Mouse (Mus musculus): ENCODE measurements around the gene Ncoa4. TPM values are rescaled to one million over a fixed set of nuclear protein-coding genes. Genes with fewer than 3 reads are reported as not detected.
A peak's percentile ranks its signal among the peaks of the same experiment; 100 is the strongest.
"Not testable (repeated sequence)": the region's sequence is repeated elsewhere in the genome, so short reads cannot be mapped to it uniquely, and the experiment has no call there.

The Ncoa4 gene
- polyA plus RNA-seq, 1 experiment from 2014 or later = 112 TPM

GRCm38 (mm10) chr14:32134293-32134692 lies 25.4 kb upstream of the Ncoa4 start:
- H3K27ac ChIP-seq (replicated peaks; ENCODE audit: low read depth, low read length) = no peak overlapping the region
- no peaks in the 10 kb centered on the region for H3K27me3 ChIP-seq (replicated peaks; ENCODE audit: control insufficient read depth, insufficient read depth, low read length)
- H3K36me3 ChIP-seq (ENCODE audit: control insufficient read depth, insufficient read depth, low read length) = no peaks in the 10 kb centered on the region
- H3K4me1 ChIP-seq (ENCODE audit: control insufficient read depth, insufficient read depth, low read length) = no peaks in the 10 kb centered on the region
- ATAC-seq (ENCODE audit: low read depth) = no peak
- H3K9ac ChIP-seq (ENCODE audit: low read depth, low read length) = no peak overlapping the region
- DNase-seq (ENCODE audit: low spot score) = peak; percentile 6
- no peak overlapping the region for H3K4me3 ChIP-seq (ENCODE audit: low read depth, low read length)
- no peaks in the 10 kb centered on the region for H3K9me3 ChIP-seq (ENCODE audit: control insufficient read depth, low read length)
- 56% methylated on average over 2 of the region's 2 CpGs for WGBS
- H3K4me2 ChIP-seq (ENCODE audit: low read depth, low read length) = no peak overlapping the region

GRCm38 (mm10) chr14:32136467-32136866 lies 23.2 kb upstream of the Ncoa4 start:
- 70% methylated on average over 3 of the region's 3 CpGs for WGBS
- H3K9ac ChIP-seq (ENCODE audit: low read depth, low read length); H3K4me1 ChIP-seq (ENCODE audit: control insufficient read depth, insufficient read depth, low read length); DNase-seq (ENCODE audit: low spot score); H3K4me3 ChIP-seq (ENCODE audit: low read depth, low read length); H3K36me3 ChIP-seq (ENCODE audit: control insufficient read depth, insufficient read depth, low read length); H3K9me3 ChIP-seq (ENCODE audit: control insufficient read depth, low read length); H3K27me3 ChIP-seq (replicated peaks; ENCODE audit: control insufficient read depth, insufficient read depth, low read length); ATAC-seq (ENCODE audit: low read depth); H3K4me2 ChIP-seq (ENCODE audit: low read depth, low read length); H3K27ac ChIP-seq (replicated peaks; ENCODE audit: low read depth, low read length): not testable (repeated sequence)

- 72% methylated on average over 5 of the region's 5 CpGs for WGBS
- Histone ChIP-seq H3K27ac (replicated peaks; ENCODE audit: low read depth, low read length) (no peak overlapping the region), H3K4me1 (ENCODE audit: control insufficient read depth, insufficient read depth, low read length) (no peaks in the 10 kb centered on the region)
These were observed 19.2 kb upstream of the Ncoa4 start for GRCm38 (mm10) chr14:32140359-32140965.

GRCm38 (mm10) chr14:32141723-32142122 lies 17.9 kb upstream of the Ncoa4 start, which contains the start of gene Msmb:
Gene Msmb, plus strand, starts transcription at chr14:32142023.
- Histone ChIP-seq H3K27ac (replicated peaks; ENCODE audit: low read depth, low read length) (no peak within 1 kb of the TSS), H3K9ac (ENCODE audit: low read depth, low read length) (no peak within 1 kb of the TSS), H3K4me1 (ENCODE audit: control insufficient read depth, insufficient read depth, low read length) (no peaks in the 10 kb centered on the region), H3K4me3 (ENCODE audit: low read depth, low read length) (no peak within 1 kb of the TSS), H3K36me3 (ENCODE audit: control insufficient read depth, insufficient read depth, low read length) (no peaks in the 10 kb centered on the region), H3K4me2 (ENCODE audit: low read depth, low read length) (no peak within 1 kb of the TSS), H3K9me3 (ENCODE audit: control insufficient read depth, low read length) (no peaks in the 10 kb centered on the region), H3K27me3 (replicated peaks; ENCODE audit: control insufficient read depth, insufficient read depth, low read length) (no peaks in the 10 kb centered on the region)
- 86% methylated on average over 5 of the region's 5 CpGs for WGBS
- no peak for DNase-seq (ENCODE audit: low spot score)
- ATAC-seq (ENCODE audit: low read depth) = no peak

More at GRCm38 (mm10) chr14:32140359-32140965, 19.2 kb upstream of the Ncoa4 start:
- H3K4me3 ChIP-seq (ENCODE audit: low read depth, low read length) = no peak overlapping the region
- H3K9ac ChIP-seq (ENCODE audit: low read depth, low read length) = no peak overlapping the region
- DNase-seq (ENCODE audit: low spot score) (no peak), ATAC-seq (ENCODE audit: low read depth) (no peak)
- no peaks in the 10 kb centered on the region for H3K27me3 ChIP-seq (replicated peaks; ENCODE audit: control insufficient read depth, insufficient read depth, low read length)
- H3K9me3 ChIP-seq (ENCODE audit: control insufficient read depth, low read length) = no peaks in the 10 kb centered on the region
- no peaks in the 10 kb centered on the region for H3K36me3 ChIP-seq (ENCODE audit: control insufficient read depth, insufficient read depth, low read length)
- no peak overlapping the region for H3K4me2 ChIP-seq (ENCODE audit: low read depth, low read length)

GRCm38 (mm10) chr14:32144734-32145133 lies 14.9 kb upstream of the Ncoa4 start:
- Histone ChIP-seq H3K9me3 (ENCODE audit: control insufficient read depth, low read length) (peaks cover 5% of the 10 kb centered on the region; the same call in 1 of the 2 replicates), H3K4me3 (ENCODE audit: low read depth, low read length) (no peak overlapping the region), H3K9ac (ENCODE audit: low read depth, low read length) (no peak overlapping the region), H3K4me1 (ENCODE audit: control insufficient read depth, insufficient read depth, low read length) (no peaks in the 10 kb centered on the region), H3K27ac (replicated peaks; ENCODE audit: low read depth, low read length) (no peak overlapping the region), H3K36me3 (ENCODE audit: control insufficient read depth, insufficient read depth, low read length) (no peaks in the 10 kb centered on the region), H3K4me2 (ENCODE audit: low read depth, low read length) (no peak overlapping the region), H3K27me3 (replicated peaks; ENCODE audit: control insufficient read depth, insufficient read depth, low read length) (no peaks in the 10 kb centered on the region)
- DNase-seq (ENCODE audit: low spot score) = no peak
- ATAC-seq (ENCODE audit: low read depth) = no peak

- Histone ChIP-seq H3K4me2 (ENCODE audit: low read depth, low read length) (no peak overlapping the region), H3K36me3 (ENCODE audit: control insufficient read depth, insufficient read depth, low read length) (no peaks in the 10 kb centered on the region), H3K9me3 (ENCODE audit: control insufficient read depth, low read length) (peaks cover 5% of the 10 kb centered on the region; the same call in 1 of the 2 replicates), H3K9ac (ENCODE audit: low read depth, low read length) (no peak overlapping the region), H3K27ac (replicated peaks; ENCODE audit: low read depth, low read length) (no peak overlapping the region), H3K27me3 (replicated peaks; ENCODE audit: control insufficient read depth, insufficient read depth, low read length) (no peaks in the 10 kb centered on the region), H3K4me3 (ENCODE audit: low read depth, low read length) (no peak overlapping the region), H3K4me1 (ENCODE audit: control insufficient read depth, insufficient read depth, low read length) (no peaks in the 10 kb centered on the region)
- no peak for DNase-seq (ENCODE audit: low spot score)
- WGBS = 63% methylated on average over 4 of the region's 4 CpGs
- no peak for ATAC-seq (ENCODE audit: low read depth)
These were observed 14.3 kb upstream of the Ncoa4 start for GRCm38 (mm10) chr14:32145401-32145800.

- WGBS = 76% methylated on average over 7 of the region's 7 CpGs
- no peaks in the 10 kb centered on the region for H3K4me1 ChIP-seq (ENCODE audit: control insufficient read depth, insufficient read depth, low read length)
- no peak for ATAC-seq (ENCODE audit: low read depth)
These were observed 13.7 kb upstream of the Ncoa4 start for GRCm38 (mm10) chr14:32145809-32146511.

GRCm38 (mm10) chr14:32146578-32146977 lies 13.1 kb upstream of the Ncoa4 start:
- H3K4me1 ChIP-seq (ENCODE audit: control insufficient read depth, insufficient read depth, low read length) = no peaks in the 10 kb centered on the region

More at GRCm38 (mm10) chr14:32145809-32146511, 13.7 kb upstream of the Ncoa4 start:
- Histone ChIP-seq H3K9ac (ENCODE audit: low read depth, low read length) (no peak overlapping the region), H3K4me2 (ENCODE audit: low read depth, low read length) (no peak overlapping the region), H3K27me3 (replicated peaks; ENCODE audit: control insufficient read depth, insufficient read depth, low read length) (no peaks in the 10 kb centered on the region), H3K27ac (replicated peaks; ENCODE audit: low read depth, low read length) (no peak overlapping the region), H3K4me3 (ENCODE audit: low read depth, low read length) (no peak overlapping the region), H3K9me3 (ENCODE audit: control insufficient read depth, low read length) (peaks cover 5% of the 10 kb centered on the region; the same call in 1 of the 2 replicates), H3K36me3 (ENCODE audit: control insufficient read depth, insufficient read depth, low read length) (no peaks in the 10 kb centered on the region)
- DNase-seq (ENCODE audit: low spot score) = no peak

More at GRCm38 (mm10) chr14:32146578-32146977, 13.1 kb upstream of the Ncoa4 start:
- 63% methylated on average over 2 of the region's 2 CpGs for WGBS
- ATAC-seq (ENCODE audit: low read depth) = no peak
- no peak for DNase-seq (ENCODE audit: low spot score)
- Histone ChIP-seq H3K4me3 (ENCODE audit: low read depth, low read length) (no peak overlapping the region), H3K9me3 (ENCODE audit: control insufficient read depth, low read length) (peaks cover 5% of the 10 kb centered on the region; the same call in 1 of the 2 replicates), H3K9ac (ENCODE audit: low read depth, low read length) (no peak overlapping the region), H3K27ac (replicated peaks; ENCODE audit: low read depth, low read length) (no peak overlapping the region), H3K4me2 (ENCODE audit: low read depth, low read length) (no peak overlapping the region), H3K36me3 (ENCODE audit: control insufficient read depth, insufficient read depth, low read length) (no peaks in the 10 kb centered on the region), H3K27me3 (replicated peaks; ENCODE audit: control insufficient read depth, insufficient read depth, low read length) (no peaks in the 10 kb centered on the region)

All from embryonic facial prominence, embryonic 14.5 days (tissue).